In genomic region chr5:120511643-120512220, GRCm38 (mm10) we compare ENCODE assay signal across 8 mouse cellular contexts. TPM values are rescaled to one million over a fixed set of nuclear protein-coding genes. Genes with fewer than 3 reads are reported as not detected.
DNase-seq lines count a peak whose midpoint lies in the region; ATAC-seq and TF ChIP-seq lines count a peak whose summit lies in the region.

No protein-coding gene starts in this region.

- H3K4me3 ChIP-seq in cerebellum, adult 2 months (replicated peaks; ENCODE audit: insufficient read depth, low read depth, low read length), result peak overlapping the region; percentile 54
- peak overlapping the region; percentile 90 for H3K4me3 ChIP-seq in bone marrow macrophage, adult 2 months (ENCODE audit: insufficient read depth, low read length)
- peak overlapping the region; percentile 59 for H3K4me3 ChIP-seq in heart, embryonic 12.5 days
- H3K4me3 ChIP-seq in midbrain, embryonic 11.5 days (ENCODE audit: low read depth, low read length), result peak overlapping the region; percentile 35; the same call in 1 of the 2 replicates

- peaks cover 2% of the 10 kb centered on the region; the same call in 1 of the 2 replicates for H3K9me3 ChIP-seq in heart, embryonic 12.5 days (replicated peaks)
- no peaks in the 10 kb centered on the region for H3K9me3 ChIP-seq in midbrain, embryonic 11.5 days (ENCODE audit: control insufficient read depth, low read length)

- no peaks in the 10 kb centered on the region for H3K36me3 ChIP-seq in heart, embryonic 12.5 days
- no peaks in the 10 kb centered on the region for H3K36me3 ChIP-seq in midbrain, embryonic 11.5 days (ENCODE audit: control insufficient read depth, insufficient read depth, low read length)

- 29% methylated on average over 14 of the region's 14 CpGs for WGBS in cerebellum, adult 2 months
- WGBS in heart, embryonic 12.5 days, result 31% methylated on average over 14 of the region's 14 CpGs
- WGBS in midbrain, embryonic 11.5 days, result 37% methylated on average over 14 of the region's 14 CpGs

- no peak for DNase-seq in cerebellum, adult 2 months
- DNase-seq in cerebellum, postnatal 25 days, result no peak
- peak; percentile 32 to 45 for DNase-seq in kidney, postnatal 4 days
- no peak for DNase-seq in midbrain, embryonic 11.5 days (ENCODE audit: low spot score, missing footprints)
- DNase-seq in retina, postnatal 1 day, result no peak
- DNase-seq in left cerebral cortex, postnatal 25 days (ENCODE audit: low spot score in 2 of 2), result no peak

- no peaks in the 10 kb centered on the region for H3K27me3 ChIP-seq in cerebellum, adult 2 months (ENCODE audit: control insufficient read depth, insufficient read depth, low read length)
- H3K27me3 ChIP-seq in heart, embryonic 12.5 days (replicated peaks), result peaks cover 5% of the 10 kb centered on the region
- H3K27me3 ChIP-seq in midbrain, embryonic 11.5 days (ENCODE audit: control insufficient read depth, insufficient read depth, low read length), result peaks cover 10% of the 10 kb centered on the region

- no peak for TF ChIP-seq CTCF in cerebellum, adult 2 months (IDR thresholded peaks at IDR 0.05; ENCODE audit: borderline replicate concordance, insufficient read depth, low read depth, low read length)
- no peak for TF ChIP-seq CTCF in bone marrow macrophage, adult 2 months (IDR thresholded peaks at IDR 0.05; ENCODE audit: low read depth, low read length)

- H3K27ac ChIP-seq in cerebellum, adult 2 months (ENCODE audit: insufficient read depth, low read length), result no peak overlapping the region
- H3K27ac ChIP-seq in bone marrow macrophage, adult 2 months (ENCODE audit: insufficient read depth, low read depth, low read length), result peak overlapping the region; percentile 88
- no peak overlapping the region for H3K27ac ChIP-seq in heart, embryonic 12.5 days (ENCODE audit: poor library complexity, severe bottlenecking)
- no peak overlapping the region for H3K27ac ChIP-seq in midbrain, embryonic 11.5 days (ENCODE audit: low read depth, low read length)

- no peaks in the 10 kb centered on the region for H3K4me1 ChIP-seq in cerebellum, adult 2 months (ENCODE audit: control insufficient read depth, insufficient read depth, low read length)
- H3K4me1 ChIP-seq in bone marrow macrophage, adult 2 months (ENCODE audit: control insufficient read depth, insufficient read depth, low read length), result peaks cover 49% of the 10 kb centered on the region
- H3K4me1 ChIP-seq in heart, embryonic 12.5 days (replicated peaks), result peaks cover 39% of the 10 kb centered on the region
- peaks cover 8% of the 10 kb centered on the region for H3K4me1 ChIP-seq in midbrain, embryonic 11.5 days (ENCODE audit: control insufficient read depth, insufficient read depth, low read length)

- H3K9ac ChIP-seq in heart, embryonic 12.5 days, result peak overlapping the region; percentile 67
- no peak overlapping the region; the same call in 1 of the 2 replicates for H3K9ac ChIP-seq in midbrain, embryonic 11.5 days (ENCODE audit: low read length)

- no peak for ATAC-seq in heart, embryonic 12.5 days (ENCODE audit: insufficient number of reproducible peaks, low FRiP score)
- no peak for ATAC-seq in midbrain, embryonic 11.5 days (ENCODE audit: low FRiP score)

- H3K4me2 ChIP-seq in heart, embryonic 12.5 days, result peak overlapping the region; percentile 78
- peak overlapping the region; percentile 55 for H3K4me2 ChIP-seq in midbrain, embryonic 11.5 days

- TF ChIP-seq POLR2A in cerebellum, adult 2 months (IDR thresholded peaks at IDR 0.05; ENCODE audit: borderline replicate concordance, insufficient read depth, low read length), result no peak
- TF ChIP-seq POLR2A in bone marrow macrophage, adult 2 months (IDR thresholded peaks at IDR 0.05; ENCODE audit: borderline replicate concordance, low read depth, low read length), result no peak

- intact Hi-C loops in left cerebral cortex, postnatal 25 days (cut with DNase I), result no loop called here

RNA-seq across cellular contexts. Expression of gene Slc8b1, which starts 0.8 kb away (rescaled TPM):
- polyA plus RNA-seq in cerebellum, adult 2 months (2012; rRNA removed), result 8.2 TPM in 2 replicates
- polyA plus RNA-seq in bone marrow macrophage, adult 2 months (2012; ENCODE audit: insufficient read depth, insufficient read length, missing spikeins), result 73.1 and 79.4 TPM in 2 replicates
- 4.3 and 4.5 TPM in 2 replicates for polyA plus RNA-seq in heart, embryonic 12.5 days (2016; fragmentation: Nextera tagmentation; extraction: Ambion mirVana)
- 1.3 and 1.8 TPM in 2 replicates for polyA plus RNA-seq in midbrain, embryonic 11.5 days (2014; fragmentation: Nextera tagmentation; extraction: Ambion mirVana)
- total RNA-seq in left cerebral cortex, postnatal 25 days (2021), result 1 to 10 TPM; 5.9 to 6.0 TPM

RNA-seq across cellular contexts. Expression of gene Plbd2, which starts 8.3 kb away (rescaled TPM):
- polyA plus RNA-seq in cerebellum, adult 2 months (2012; rRNA removed), result 49.0 and 53.5 TPM in 2 replicates
- polyA plus RNA-seq in bone marrow macrophage, adult 2 months (2012; ENCODE audit: insufficient read depth, insufficient read length, missing spikeins), result 46.8 and 55.1 TPM in 2 replicates
- polyA plus RNA-seq in heart, embryonic 12.5 days (2016; fragmentation: Nextera tagmentation; extraction: Ambion mirVana), result 47.4 and 50.6 TPM in 2 replicates
- polyA plus RNA-seq in midbrain, embryonic 11.5 days (2014; fragmentation: Nextera tagmentation; extraction: Ambion mirVana), result 20.2 and 21.9 TPM in 2 replicates
- 10 to 100 TPM; 56.9 to 58.9 TPM for total RNA-seq in left cerebral cortex, postnatal 25 days (2021)

RNA-seq across cellular contexts. Expression of gene Sds, which starts 35.4 kb away (rescaled TPM):
- 0.36 and 0.52 TPM in 2 replicates for polyA plus RNA-seq in cerebellum, adult 2 months (2012; rRNA removed)
- polyA plus RNA-seq in bone marrow macrophage, adult 2 months (2012; ENCODE audit: insufficient read depth, insufficient read length, missing spikeins), result not detected in 2 replicates
- not detected in 2 replicates for polyA plus RNA-seq in heart, embryonic 12.5 days (2016; fragmentation: Nextera tagmentation; extraction: Ambion mirVana)
- polyA plus RNA-seq in midbrain, embryonic 11.5 days (2014; fragmentation: Nextera tagmentation; extraction: Ambion mirVana), result not detected in 2 replicates
- under 1 TPM in 1 of 2 experiments, not detected in 1; 0.27 TPM for total RNA-seq in left cerebral cortex, postnatal 25 days (2021)

RNA-seq across cellular contexts. Expression of gene Sdsl, which starts 39.1 kb away (rescaled TPM):
- 13.6 and 16.7 TPM in 2 replicates for polyA plus RNA-seq in cerebellum, adult 2 months (2012; rRNA removed)
- not detected in 2 replicates for polyA plus RNA-seq in bone marrow macrophage, adult 2 months (2012; ENCODE audit: insufficient read depth, insufficient read length, missing spikeins)
- polyA plus RNA-seq in heart, embryonic 12.5 days (2016; fragmentation: Nextera tagmentation; extraction: Ambion mirVana), result 9.1 and 10.6 TPM in 2 replicates
- polyA plus RNA-seq in midbrain, embryonic 11.5 days (2014; fragmentation: Nextera tagmentation; extraction: Ambion mirVana), result 4.2 TPM in 2 replicates
- 1 to 10 TPM; 4.6 to 6.4 TPM for total RNA-seq in left cerebral cortex, postnatal 25 days (2021)

Comparison
In these comparisons a context has a peak if more than half of its experiments do, and no peak if none do; other contexts are left out.
1. DNase-seq: peak in kidney, postnatal 4 days (2 of 2); none in cerebellum, adult 2 months (0 of 2), cerebellum, postnatal 25 days (0 of 2), midbrain, embryonic 11.5 days (single experiment), retina, postnatal 1 day (single experiment) and left cerebral cortex, postnatal 25 days (0 of 2).
2. H3K4me3 ChIP-seq: peak in every context shown above with its lines; median percentile 90 in bone marrow macrophage, adult 2 months; 59 in heart, embryonic 12.5 days; 54 in cerebellum, adult 2 months; 35 in midbrain, embryonic 11.5 days.